Mouse (Mus musculus): ENCODE measurements around the gene Rnf185. TPM values are rescaled to one million over a fixed set of nuclear protein-coding genes. Genes with fewer than 3 reads are reported as not detected.
A peak's percentile ranks its signal among the peaks of the same experiment; 100 is the strongest.

The Rnf185 gene
- polyA plus RNA-seq, 1 experiment from 2014 or later: 37.6 TPM

GRCm38 (mm10) chr11:3394520-3394919 is 57.6 kb downstream of the Rnf185 start:
- Histone ChIP-seq H3K4me2 (replicated peaks) (no peak overlapping the region), H3K27ac (replicated peaks) (no peak overlapping the region; the same call in 1 of the 2 replicates), H3K27me3 (no peaks in the 10 kb centered on the region), H3K4me1 (0 out of 2 replicates have a peak, but pooled peaks cover 4% of the 10 kb centered on the region), H3K4me3 (replicated peaks) (no peak overlapping the region), H3K9ac (no peak overlapping the region), H3K36me3 (no peaks in the 10 kb centered on the region), H3K9me3 (replicated peaks) (no peaks in the 10 kb centered on the region)
- 31% methylated on average over 5 of the region's 5 CpGs for WGBS
- ATAC-seq (ENCODE audit: insufficient number of reproducible peaks, low FRiP score, low TSS enrichment, low read depth): no peak

- 79% methylated on average over 8 of the region's 8 CpGs for WGBS
Observed at GRCm38 (mm10) chr11:3392526-3392925, 59.6 kb downstream of the Rnf185 start.

GRCm38 (mm10) chr11:3390789-3391188 is 61.4 kb downstream of the Rnf185 start:
- Histone ChIP-seq H3K9ac (no peak overlapping the region), H3K27ac (replicated peaks) (no peak overlapping the region), H3K9me3 (replicated peaks) (no peaks in the 10 kb centered on the region), H3K36me3 (no peaks in the 10 kb centered on the region), H3K4me1 (0 out of 2 replicates have a peak, but pooled peaks cover 4% of the 10 kb centered on the region), H3K4me2 (replicated peaks) (no peak overlapping the region), H3K4me3 (replicated peaks) (no peak overlapping the region), H3K27me3 (no peaks in the 10 kb centered on the region)
- no peak for ATAC-seq (ENCODE audit: insufficient number of reproducible peaks, low FRiP score, low TSS enrichment, low read depth)
- 77% methylated on average over 5 of the region's 5 CpGs for WGBS

More at GRCm38 (mm10) chr11:3392526-3392925, 59.6 kb downstream of the Rnf185 start:
- Histone ChIP-seq H3K9me3 (replicated peaks) (no peaks in the 10 kb centered on the region), H3K4me1 (0 out of 2 replicates have a peak, but pooled peaks cover 4% of the 10 kb centered on the region), H3K27ac (replicated peaks) (peak overlapping the region; percentile 17; the same call in 1 of the 2 replicates), H3K36me3 (no peaks in the 10 kb centered on the region), H3K9ac (no peak overlapping the region), H3K27me3 (no peaks in the 10 kb centered on the region), H3K4me3 (replicated peaks) (no peak overlapping the region), H3K4me2 (replicated peaks) (no peak overlapping the region)
- no peak for ATAC-seq (ENCODE audit: insufficient number of reproducible peaks, low FRiP score, low TSS enrichment, low read depth)

- 59% methylated on average over 5 of the region's 5 CpGs for WGBS
- no peaks in the 10 kb centered on the region for H3K27me3 ChIP-seq
- H3K27ac ChIP-seq (replicated peaks): no peak overlapping the region
- no peak overlapping the region for H3K4me2 ChIP-seq (replicated peaks)
- no peak overlapping the region for H3K9ac ChIP-seq
- no peak for ATAC-seq (ENCODE audit: insufficient number of reproducible peaks, low FRiP score, low TSS enrichment, low read depth)
- H3K4me3 ChIP-seq (replicated peaks): no peak overlapping the region
- H3K4me1 ChIP-seq: 0 out of 2 replicates have a peak, but pooled peaks cover 4% of the 10 kb centered on the region
- no peaks in the 10 kb centered on the region for H3K36me3 ChIP-seq
- H3K9me3 ChIP-seq (replicated peaks): no peaks in the 10 kb centered on the region
Observed at GRCm38 (mm10) chr11:3389996-3390395, 62.2 kb downstream of the Rnf185 start.

- Histone ChIP-seq H3K4me3 (replicated peaks) (no peak overlapping the region), H3K9me3 (replicated peaks) (no peaks in the 10 kb centered on the region), H3K27me3 (no peaks in the 10 kb centered on the region), H3K9ac (no peak overlapping the region), H3K4me2 (replicated peaks) (no peak overlapping the region), H3K36me3 (peaks cover 7% of the 10 kb centered on the region; the same call in 1 of the 2 replicates), H3K4me1 (no peaks in the 10 kb centered on the region), H3K27ac (replicated peaks) (no peak overlapping the region)
- WGBS: 89% methylated on average over 6 of the region's 6 CpGs
- no peak for ATAC-seq (ENCODE audit: insufficient number of reproducible peaks, low FRiP score, low TSS enrichment, low read depth)
Observed at GRCm38 (mm10) chr11:3387482-3388196, 64.5 kb downstream of the Rnf185 start.

- WGBS: 19% methylated on average over 4 of the region's 4 CpGs
Observed at GRCm38 (mm10) chr11:3386941-3387368, 65.2 kb downstream of the Rnf185 start.

GRCm38 (mm10) chr11:3382602-3383594 is 69.3 kb downstream of the Rnf185 start:
- Histone ChIP-seq H3K9me3 (replicated peaks) (no peaks in the 10 kb centered on the region), H3K27ac (replicated peaks) (no peak overlapping the region), H3K36me3 (peaks cover 11% of the 10 kb centered on the region; the same call in 1 of the 2 replicates), H3K4me2 (replicated peaks) (no peak overlapping the region), H3K27me3 (no peaks in the 10 kb centered on the region), H3K9ac (no peak overlapping the region), H3K4me3 (replicated peaks) (no peak overlapping the region), H3K4me1 (no peaks in the 10 kb centered on the region)
- no peak for ATAC-seq (ENCODE audit: insufficient number of reproducible peaks, low FRiP score, low TSS enrichment, low read depth)
- WGBS: 74% methylated on average over 5 of the region's 5 CpGs

More at GRCm38 (mm10) chr11:3386941-3387368, 65.2 kb downstream of the Rnf185 start:
- no peak for ATAC-seq (ENCODE audit: insufficient number of reproducible peaks, low FRiP score, low TSS enrichment, low read depth)
- Histone ChIP-seq H3K4me3 (replicated peaks) (no peak overlapping the region), H3K27ac (replicated peaks) (no peak overlapping the region), H3K9me3 (replicated peaks) (no peaks in the 10 kb centered on the region), H3K36me3 (peaks cover 11% of the 10 kb centered on the region; the same call in 1 of the 2 replicates), H3K27me3 (no peaks in the 10 kb centered on the region), H3K9ac (no peak overlapping the region), H3K4me2 (replicated peaks) (no peak overlapping the region), H3K4me1 (no peaks in the 10 kb centered on the region)

- peaks cover 11% of the 10 kb centered on the region; the same call in 1 of the 2 replicates for H3K36me3 ChIP-seq
- H3K27ac ChIP-seq (replicated peaks): no peak overlapping the region
- WGBS: 86% methylated on average over 6 of the region's 6 CpGs
- H3K4me3 ChIP-seq (replicated peaks): no peak overlapping the region
- no peaks in the 10 kb centered on the region for H3K9me3 ChIP-seq (replicated peaks)
- ATAC-seq (ENCODE audit: insufficient number of reproducible peaks, low FRiP score, low TSS enrichment, low read depth): 0 out of 2 replicates have a peak, but pooled peaks have one; percentile 26
- no peak overlapping the region for H3K9ac ChIP-seq
- H3K4me2 ChIP-seq (replicated peaks): no peak overlapping the region
- no peaks in the 10 kb centered on the region for H3K27me3 ChIP-seq
- H3K4me1 ChIP-seq: no peaks in the 10 kb centered on the region
Observed at GRCm38 (mm10) chr11:3381148-3381814, 70.9 kb downstream of the Rnf185 start.

GRCm38 (mm10) chr11:3379427-3379826 is 72.7 kb downstream of the Rnf185 start:
- WGBS: 82% methylated on average over 4 of the region's 4 CpGs

GRCm38 (mm10) chr11:3374741-3375140 is 77.4 kb downstream of the Rnf185 start:
- no peaks in the 10 kb centered on the region for H3K27me3 ChIP-seq
- H3K9ac ChIP-seq: no peak overlapping the region
- H3K9me3 ChIP-seq (replicated peaks): no peaks in the 10 kb centered on the region
- H3K36me3 ChIP-seq: no peaks in the 10 kb centered on the region
- H3K4me3 ChIP-seq (replicated peaks): no peak overlapping the region
- WGBS: 23% methylated on average over 12 of the region's 12 CpGs
- H3K4me2 ChIP-seq (replicated peaks): peak overlapping the region; percentile 25
- H3K4me1 ChIP-seq: peaks cover 41% of the 10 kb centered on the region
- no peak for ATAC-seq (ENCODE audit: insufficient number of reproducible peaks, low FRiP score, low TSS enrichment, low read depth)
- H3K27ac ChIP-seq (replicated peaks): peak overlapping the region; percentile 79

More at GRCm38 (mm10) chr11:3379427-3379826, 72.7 kb downstream of the Rnf185 start:
- Histone ChIP-seq H3K4me3 (replicated peaks) (no peak overlapping the region), H3K27ac (replicated peaks) (no peak overlapping the region), H3K4me2 (replicated peaks) (no peak overlapping the region), H3K36me3 (peaks cover 11% of the 10 kb centered on the region; the same call in 1 of the 2 replicates), H3K27me3 (no peaks in the 10 kb centered on the region), H3K9ac (no peak overlapping the region), H3K4me1 (peaks cover 9% of the 10 kb centered on the region), H3K9me3 (replicated peaks) (no peaks in the 10 kb centered on the region)
- no peak for ATAC-seq (ENCODE audit: insufficient number of reproducible peaks, low FRiP score, low TSS enrichment, low read depth)

Measured in embryonic facial prominence, embryonic 15.5 days (tissue).